Mouse (Mus musculus) stomach, embryonic 15.5 days (tissue): ENCODE results near the gene Atp11b. TPM values are rescaled to one million over a fixed set of nuclear protein-coding genes. Genes with fewer than 3 reads are reported as not detected.

ENCODE experiments used
- ATAC-seq: fragments of 200-750 bp; cut with Nextera tagmentation; 2 replicates; pipeline ENCODE4 v1.8.0; 2017; ENCODE audit warnings: low read depth, moderate number of reproducible peaks, moderate TSS enrichment; ENCODE audit not compliant: insufficient read depth, low FRiP score
- H3K27ac ChIP-seq: fragments of 300-500 bp; sonication (generic); 2 replicates; pipeline ENCODE4 v1.5.1; 2015; ENCODE audit warnings: mild to moderate bottlenecking, inconsistent platforms
- H3K27me3 ChIP-seq: fragments of 300-500 bp; sonication (generic); replicated peaks from 2 replicates; pipeline ENCODE4 v1.6.1; 2015; ENCODE audit warnings: inconsistent platforms
- H3K36me3 ChIP-seq: fragments of 300-500 bp; sonication (generic); 2 replicates; pipeline ENCODE4 v1.6.1; 2015; ENCODE audit warnings: inconsistent platforms
- H3K4me1 ChIP-seq: fragments of 300-500 bp; sonication (generic); 2 replicates; pipeline ENCODE4 v1.6.1; 2015; ENCODE audit warnings: inconsistent platforms
- H3K4me2 ChIP-seq: fragments of 300-500 bp; sonication (generic); 2 replicates; pipeline ENCODE4 v1.6.1; 2015; ENCODE audit warnings: mild to moderate bottlenecking, inconsistent platforms
- H3K4me3 ChIP-seq: fragments of 300-500 bp; sonication (generic); replicated peaks from 2 replicates; pipeline ENCODE4 v1.5.1; 2015; ENCODE audit warnings: inconsistent platforms
- H3K9ac ChIP-seq: fragments of 300-500 bp; sonication (generic); 2 replicates; pipeline ENCODE4 v1.6.1; 2015; ENCODE audit warnings: inconsistent platforms
- H3K9me3 ChIP-seq: fragments of 300-500 bp; sonication (generic); 2 replicates; pipeline ENCODE4 v1.6.1; 2016; ENCODE audit warnings: inconsistent platforms
- WGBS: fragments of 180-500 bp; shearing (Covaris S2); methylation state at CpG from one replicate; pipeline ENCODE4 v1.1.7; 2015; 5-methylcytosine and 5-hydroxymethylcytosine counted together
- polyA plus RNA-seq: library from polyadenylated mRNA; unstranded; fragments of >200 nt; fragmentation: Nextera tagmentation; extraction: Ambion mirVana; gene quantifications from 2 replicates; pipeline ENCODE4 v1.2.1, GENCODE M21; 2015

Atp11b gene
- polyA plus RNA-seq, 1 experiment from 2014 or later: 51.3 TPM

DNA sequence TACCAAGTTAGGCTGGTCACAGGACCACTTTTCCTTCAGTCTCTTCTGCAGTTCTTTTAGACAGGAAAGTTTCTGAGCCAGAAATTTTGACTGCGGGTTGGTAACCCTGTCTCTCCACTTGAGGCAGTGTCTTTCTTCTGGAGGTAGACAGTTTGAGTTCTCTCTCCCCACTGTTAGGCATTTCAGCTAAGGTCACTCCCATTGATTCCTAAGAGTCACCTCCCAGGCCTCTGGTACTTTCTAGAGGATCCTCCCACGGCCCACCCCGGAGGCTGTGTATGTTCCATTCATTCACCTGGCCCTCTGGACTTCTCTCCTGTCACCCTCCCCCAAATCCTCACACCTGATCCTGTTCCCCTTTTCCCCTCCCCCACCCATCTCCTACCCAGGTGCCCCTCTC, 68.1 kb downstream of the Atp11b start:
- Histone ChIP-seq H3K9me3 (no peaks in the 10 kb centered on the region), H3K27me3 (no peaks in the 10 kb centered on the region), H3K4me1 (no peaks in the 10 kb centered on the region), H3K4me3 (no peak overlapping the region), H3K9ac (no peak overlapping the region), H3K4me2 (no peak overlapping the region), H3K36me3 (peaks cover 10% of the 10 kb centered on the region), H3K27ac (no peak overlapping the region)
- WGBS: 92% methylated on average over 3 of the region's 3 CpGs
- no peak for ATAC-seq

GRCm38 (mm10) chr3:35849326-35849725, 95.4 kb downstream of the Atp11b start:
- Histone ChIP-seq H3K36me3 (peaks cover 2% of the 10 kb centered on the region; the same call in 1 of the 2 replicates), H3K4me1 (no peaks in the 10 kb centered on the region), H3K4me3 (no peak overlapping the region), H3K27ac (no peak overlapping the region), H3K9ac (no peak overlapping the region), H3K9me3 (no peaks in the 10 kb centered on the region), H3K4me2 (no peak overlapping the region), H3K27me3 (no peaks in the 10 kb centered on the region)
- no peak for ATAC-seq
- WGBS: 92% methylated on average over 9 of the region's 9 CpGs

- no peaks in the 10 kb centered on the region for H3K27me3 ChIP-seq
- H3K4me3 ChIP-seq: no peak overlapping the region
- no peaks in the 10 kb centered on the region for H3K9me3 ChIP-seq
- no peaks in the 10 kb centered on the region for H3K4me1 ChIP-seq
- no peak overlapping the region for H3K4me2 ChIP-seq
- H3K36me3 ChIP-seq: no peaks in the 10 kb centered on the region
- ATAC-seq: no peak
- no peak overlapping the region for H3K9ac ChIP-seq
- H3K27ac ChIP-seq: no peak overlapping the region
These were observed 129.4 kb downstream of the Atp11b start for GRCm38 (mm10) chr3:35883267-35883666.

DNA sequence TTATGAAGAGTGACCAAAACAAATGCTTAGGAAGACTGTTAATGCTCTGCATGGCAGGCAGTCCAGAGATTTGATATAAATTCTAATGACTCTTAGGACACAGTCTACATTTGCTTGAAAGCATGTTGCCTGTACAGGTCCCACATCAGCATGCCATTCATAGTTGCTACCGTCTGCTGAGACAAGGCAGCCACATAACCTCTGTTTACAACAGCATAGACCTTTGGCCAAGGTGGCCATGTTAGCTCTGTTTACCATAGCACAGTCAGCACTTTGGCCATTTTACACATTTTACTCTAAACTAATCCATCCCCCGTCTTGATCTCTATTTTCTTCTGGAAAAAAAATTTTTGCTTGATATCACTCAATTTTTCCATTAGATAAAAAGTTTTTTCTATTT, 135.6 kb downstream of the Atp11b start:
- Histone ChIP-seq H3K4me3 (no peak overlapping the region), H3K36me3 (0 out of 2 replicates have a peak, but pooled peaks cover 7% of the 10 kb centered on the region), H3K27me3 (no peaks in the 10 kb centered on the region), H3K4me1 (no peaks in the 10 kb centered on the region), H3K27ac (no peak overlapping the region), H3K9ac (no peak overlapping the region), H3K9me3 (no peaks in the 10 kb centered on the region), H3K4me2 (no peak overlapping the region)
- WGBS: 88% methylated on average over 2 of the region's 2 CpGs
- no peak for ATAC-seq

DNA sequence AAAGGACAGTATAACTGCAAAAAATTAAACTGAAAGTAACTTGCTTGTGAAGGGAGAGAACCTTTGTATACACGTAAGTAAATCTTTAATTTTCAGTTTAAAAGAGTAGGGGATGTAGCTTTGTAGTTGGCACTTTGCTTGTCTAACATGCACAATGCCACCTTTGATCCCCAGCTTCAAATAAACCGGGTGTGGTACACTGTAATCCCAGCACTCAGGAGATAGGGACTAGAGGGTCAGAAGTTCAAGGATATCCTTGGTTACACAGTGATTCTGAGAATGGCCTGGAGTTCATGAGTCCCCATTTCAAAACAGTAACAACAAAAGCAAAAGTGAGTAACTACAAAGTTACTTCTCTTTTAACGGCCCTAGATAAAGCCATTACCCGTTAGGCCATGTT, 137.2 kb downstream of the Atp11b start:
- H3K27ac ChIP-seq: no peak overlapping the region
- no peaks in the 10 kb centered on the region for H3K9me3 ChIP-seq
- H3K4me1 ChIP-seq: no peaks in the 10 kb centered on the region
- no peaks in the 10 kb centered on the region for H3K27me3 ChIP-seq
- H3K4me2 ChIP-seq: no peak overlapping the region
- 84% methylated on average over 4 of the region's 4 CpGs for WGBS
- H3K4me3 ChIP-seq: no peak overlapping the region
- H3K9ac ChIP-seq: no peak overlapping the region
- ATAC-seq: no peak
- H3K36me3 ChIP-seq: peaks cover 7% of the 10 kb centered on the region; the same call in 1 of the 2 replicates

- WGBS: 72% methylated on average over 5 of the region's 5 CpGs
- no peak overlapping the region for H3K4me3 ChIP-seq
- H3K27me3 ChIP-seq: no peaks in the 10 kb centered on the region
- peaks cover 7% of the 10 kb centered on the region; the same call in 1 of the 2 replicates for H3K36me3 ChIP-seq
- H3K27ac ChIP-seq: no peak overlapping the region
- no peak overlapping the region for H3K9ac ChIP-seq
- no peak for ATAC-seq
- no peak overlapping the region for H3K4me2 ChIP-seq
- H3K9me3 ChIP-seq: no peaks in the 10 kb centered on the region
- no peaks in the 10 kb centered on the region for H3K4me1 ChIP-seq
These were observed 139.2 kb downstream of the Atp11b start for GRCm38 (mm10) chr3:35893156-35893555.

DNA sequence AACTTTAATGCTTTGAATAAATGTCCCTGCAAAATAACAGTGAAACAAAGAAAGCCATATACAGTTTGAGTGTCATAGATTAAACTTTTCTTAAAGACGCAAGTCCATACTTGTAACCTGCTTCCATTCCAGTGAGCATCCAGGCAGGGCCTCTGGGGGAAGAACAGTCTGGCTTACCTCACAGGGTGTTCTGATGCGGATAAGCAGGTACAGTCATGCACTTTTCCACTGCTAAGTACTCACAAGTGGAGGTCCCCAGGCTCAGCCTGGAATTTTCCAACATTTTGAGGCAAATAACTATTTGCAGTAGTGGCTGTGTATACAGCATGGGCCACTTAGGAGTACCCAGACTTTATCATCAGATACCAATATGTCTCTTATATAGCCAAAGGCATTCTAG, 144.0 kb downstream of the Atp11b start:
- Histone ChIP-seq H3K4me2 (no peak overlapping the region), H3K27ac (no peak overlapping the region), H3K9ac (no peak overlapping the region), H3K9me3 (no peaks in the 10 kb centered on the region), H3K36me3 (peaks cover 5% of the 10 kb centered on the region; the same call in 1 of the 2 replicates), H3K4me1 (no peaks in the 10 kb centered on the region), H3K4me3 (no peak overlapping the region), H3K27me3 (no peaks in the 10 kb centered on the region)
- WGBS: 94% methylated on average over 2 of the region's 2 CpGs
- ATAC-seq: no peak

DNA sequence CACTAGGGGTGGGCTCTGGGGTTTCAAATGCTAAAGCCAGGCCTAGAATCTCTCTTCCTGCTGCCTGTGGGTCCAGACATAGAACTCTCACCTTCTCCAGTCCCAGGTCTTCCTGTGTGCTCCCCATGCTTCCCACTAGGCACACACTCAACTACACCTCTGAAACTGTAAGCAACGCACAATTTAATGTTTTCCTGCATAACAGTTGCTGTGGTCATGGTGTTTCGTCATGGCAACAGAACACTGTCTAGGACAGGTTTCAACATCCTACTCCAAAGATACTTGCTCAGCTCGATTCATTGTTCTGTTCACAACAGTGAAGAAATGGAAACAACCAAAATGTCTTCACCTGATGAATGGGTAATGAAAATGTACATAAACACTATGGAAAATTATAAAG, 145.2 kb downstream of the Atp11b start:
- H3K4me2 ChIP-seq: no peak overlapping the region
- H3K27ac ChIP-seq: no peak overlapping the region
- H3K4me3 ChIP-seq: no peak overlapping the region
- no peaks in the 10 kb centered on the region for H3K27me3 ChIP-seq
- no peaks in the 10 kb centered on the region for H3K9me3 ChIP-seq
- ATAC-seq: no peak
- 95% methylated on average over 3 of the region's 3 CpGs for WGBS
- H3K9ac ChIP-seq: no peak overlapping the region
- peaks cover 5% of the 10 kb centered on the region; the same call in 1 of the 2 replicates for H3K36me3 ChIP-seq
- no peaks in the 10 kb centered on the region for H3K4me1 ChIP-seq

DNA sequence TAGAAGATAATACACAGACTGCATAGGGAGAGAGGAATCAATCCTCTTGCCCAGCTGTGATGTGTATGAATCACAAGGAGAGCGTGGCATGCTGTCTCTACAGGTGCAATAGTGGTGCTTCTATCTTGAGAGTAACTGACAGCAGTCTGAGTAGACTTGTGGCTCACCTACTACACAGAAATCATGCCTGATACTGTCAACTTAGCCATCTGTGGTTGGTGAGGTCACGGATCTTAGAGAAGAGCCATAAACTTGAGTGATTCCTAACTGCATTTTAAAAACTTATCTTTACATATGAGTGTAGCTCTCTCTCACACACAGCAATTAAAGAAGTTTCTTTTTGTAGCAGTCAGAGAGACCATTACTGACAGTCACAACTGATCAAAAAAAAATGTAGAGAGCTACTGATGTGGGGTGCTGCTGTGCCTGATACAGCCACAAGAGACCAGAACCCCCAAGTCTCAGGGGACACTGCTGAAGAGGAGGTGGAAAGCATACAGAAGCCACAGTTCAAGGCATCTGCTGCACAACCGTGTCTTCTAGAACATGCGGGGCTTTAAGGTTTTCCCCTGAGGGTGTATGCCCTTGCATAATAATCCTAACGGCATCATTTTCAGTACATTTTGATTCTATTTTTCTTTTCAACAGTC, 146.8 kb downstream of the Atp11b start:
- Histone ChIP-seq H3K27ac (no peak overlapping the region), H3K4me1 (no peaks in the 10 kb centered on the region), H3K9me3 (no peaks in the 10 kb centered on the region), H3K4me2 (no peak overlapping the region), H3K27me3 (no peaks in the 10 kb centered on the region), H3K4me3 (no peak overlapping the region), H3K9ac (no peak overlapping the region), H3K36me3 (peaks cover 5% of the 10 kb centered on the region; the same call in 1 of the 2 replicates)
- 90% methylated on average over 5 of the region's 5 CpGs for WGBS
- ATAC-seq: no peak

Other genes starting within 250 kb of the Atp11b start
- 93.3 and 104 TPM in 2 replicates for gene Dcun1d1, start 183.3 kb downstream of the Atp11b start, polyA plus RNA-seq
- gene Mccc1, start 246.6 kb downstream of the Atp11b start, polyA plus RNA-seq: 32.6 and 35.8 TPM in 2 replicates